Mouse (Mus musculus) inflammation-experienced regulatory T-cells, adult 6 months (primary cell): Measurements from ENCODE around the gene Glrx5. TPM values are rescaled to one million over a fixed set of nuclear protein-coding genes. Genes with fewer than 3 reads are reported as not detected.

Source experiments
- ATAC-seq: one replicate; pipeline ENCODE4 v1.8.0; 2017
- polyA plus RNA-seq, 3 experiments: library from polyadenylated mRNA; unstranded; fragments of 100-300 nt; shearing (Covaris generic); gene quantifications; one replicate each; pipeline ENCODE4 v1.2.1; 2017

Glrx5 gene
- polyA plus RNA-seq, 3 experiments from 2014 or later, result 4.0 to 6.9 (median 6.6) TPM

DNA sequence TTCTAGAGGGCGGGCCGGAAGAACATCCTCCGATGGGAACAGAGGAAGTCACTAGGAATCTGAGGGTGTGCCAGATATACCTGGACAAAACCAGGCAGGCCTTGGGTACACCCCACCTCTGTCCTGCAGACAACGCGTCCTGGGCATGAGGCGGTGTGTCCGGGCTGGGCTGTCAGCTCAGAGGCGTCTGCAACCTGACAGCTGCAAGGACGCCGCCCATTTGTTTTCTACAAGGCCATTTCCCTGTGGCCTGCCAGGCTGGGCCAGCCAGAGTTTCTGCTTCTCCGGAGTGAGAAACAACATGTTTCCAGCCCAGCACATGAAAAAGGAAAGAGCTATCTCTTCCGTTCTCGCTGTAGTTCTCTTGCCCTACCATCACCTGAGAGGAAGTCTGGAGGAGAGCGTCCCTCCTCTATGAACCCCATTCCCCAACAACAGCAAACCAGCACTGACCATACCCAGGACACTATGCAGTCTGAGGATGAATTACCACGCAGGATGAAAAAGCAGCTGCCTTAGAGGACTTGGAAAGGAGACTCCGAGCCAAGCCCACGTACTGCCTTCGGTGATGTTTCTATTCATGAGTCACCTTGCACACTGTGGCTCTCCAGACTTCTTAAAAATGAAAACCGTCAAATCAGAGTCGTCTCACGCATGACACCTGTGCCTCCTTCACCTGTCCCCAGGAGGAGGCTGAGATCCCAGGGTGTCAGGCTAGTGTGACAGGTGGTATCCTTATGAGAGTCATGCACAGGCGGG, 27.4 kb upstream of the Glrx5 start:
- ATAC-seq, result no peak

DNA sequence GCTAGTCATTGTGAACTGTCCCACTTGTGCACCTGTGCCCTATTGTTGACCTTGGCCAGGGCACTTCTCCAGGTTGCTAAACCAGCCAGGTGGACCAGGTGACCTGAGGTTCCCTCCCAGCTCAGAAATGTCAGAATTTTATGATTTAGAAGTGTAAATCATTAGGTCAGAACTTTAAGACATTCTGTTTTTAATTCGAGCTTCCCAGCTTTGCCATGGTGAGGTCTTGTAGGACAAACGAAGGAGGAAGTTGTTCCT, 26.8 kb upstream of the Glrx5 start:
- ATAC-seq, result no peak

- ATAC-seq, result no peak
Observed at GRCm38 (mm10) chr12:105008150-105008549, 24.3 kb upstream of the Glrx5 start.

DNA sequence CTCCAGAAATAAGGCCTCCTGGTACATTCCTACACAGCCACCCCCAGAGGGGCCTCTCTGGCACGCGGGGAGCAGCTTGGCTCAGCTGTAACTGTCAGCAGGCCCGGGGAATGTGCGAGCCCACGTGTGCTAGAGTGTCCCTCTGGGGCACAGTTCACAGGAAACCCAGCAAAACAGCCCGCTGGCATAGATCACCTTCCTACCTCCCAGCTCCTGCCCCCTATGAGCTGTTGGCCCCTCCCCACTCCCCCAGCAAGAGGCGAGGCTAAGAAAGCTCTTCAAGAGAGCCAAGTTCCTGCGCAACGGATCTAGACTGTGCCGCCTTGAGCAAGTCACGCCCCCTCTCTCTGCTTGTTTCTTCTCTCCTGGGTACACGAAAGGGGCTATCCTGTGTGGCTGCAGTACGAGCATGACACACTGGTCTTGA, 23.7 kb upstream of the Glrx5 start:
- peak; percentile 68 for ATAC-seq

- peak; percentile 38 for ATAC-seq
Observed at GRCm38 (mm10) chr12:105009370-105010212, 22.9 kb upstream of the Glrx5 start, which contains the start of gene Syne3. Gene Syne3, minus strand, starts transcription at chr12:105009809.

- ATAC-seq, result no peak
Observed at GRCm38 (mm10) chr12:105010213-105010790, 22.2 kb upstream of the Glrx5 start.

- no peak for ATAC-seq
Observed at GRCm38 (mm10) chr12:105011589-105011988, 20.9 kb upstream of the Glrx5 start.

GRCm38 (mm10) chr12:105012314-105012713, 20.2 kb upstream of the Glrx5 start:
- no peak for ATAC-seq

- ATAC-seq, result peak; percentile 77
Observed at GRCm38 (mm10) chr12:105013065-105013464, 19.4 kb upstream of the Glrx5 start.

- ATAC-seq, result no peak
Observed at GRCm38 (mm10) chr12:105016199-105016598, 16.3 kb upstream of the Glrx5 start.

GRCm38 (mm10) chr12:105016639-105017038, 15.8 kb upstream of the Glrx5 start:
- no peak for ATAC-seq

GRCm38 (mm10) chr12:105019359-105020219, 12.9 kb upstream of the Glrx5 start:
- ATAC-seq, result peak; percentile 52

GRCm38 (mm10) chr12:105021441-105022069, 10.9 kb upstream of the Glrx5 start:
- ATAC-seq, result peak; percentile 33

- ATAC-seq, result peak; percentile 34
Observed at GRCm38 (mm10) chr12:105022141-105022540, 10.3 kb upstream of the Glrx5 start.

DNA sequence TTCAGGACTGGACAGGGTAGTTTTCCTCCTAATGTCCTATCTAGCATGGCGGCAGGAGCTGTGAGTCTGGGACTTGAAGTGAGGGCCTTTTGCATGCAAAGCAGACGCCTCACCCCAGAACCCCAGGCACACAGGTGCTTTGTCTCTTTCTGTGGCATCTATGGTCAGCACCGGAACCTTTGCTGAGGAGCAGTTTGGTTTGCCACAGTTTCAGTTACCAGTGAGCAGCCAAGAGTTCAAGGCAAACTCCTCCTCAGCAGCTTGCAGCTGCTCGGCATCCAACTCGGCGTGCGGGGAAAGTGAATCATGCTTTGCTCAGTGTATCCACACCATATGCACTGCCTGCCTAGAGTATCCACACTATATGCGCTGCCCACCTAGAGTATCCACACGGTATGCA, 9.7 kb upstream of the Glrx5 start:
- ATAC-seq, result no peak

DNA sequence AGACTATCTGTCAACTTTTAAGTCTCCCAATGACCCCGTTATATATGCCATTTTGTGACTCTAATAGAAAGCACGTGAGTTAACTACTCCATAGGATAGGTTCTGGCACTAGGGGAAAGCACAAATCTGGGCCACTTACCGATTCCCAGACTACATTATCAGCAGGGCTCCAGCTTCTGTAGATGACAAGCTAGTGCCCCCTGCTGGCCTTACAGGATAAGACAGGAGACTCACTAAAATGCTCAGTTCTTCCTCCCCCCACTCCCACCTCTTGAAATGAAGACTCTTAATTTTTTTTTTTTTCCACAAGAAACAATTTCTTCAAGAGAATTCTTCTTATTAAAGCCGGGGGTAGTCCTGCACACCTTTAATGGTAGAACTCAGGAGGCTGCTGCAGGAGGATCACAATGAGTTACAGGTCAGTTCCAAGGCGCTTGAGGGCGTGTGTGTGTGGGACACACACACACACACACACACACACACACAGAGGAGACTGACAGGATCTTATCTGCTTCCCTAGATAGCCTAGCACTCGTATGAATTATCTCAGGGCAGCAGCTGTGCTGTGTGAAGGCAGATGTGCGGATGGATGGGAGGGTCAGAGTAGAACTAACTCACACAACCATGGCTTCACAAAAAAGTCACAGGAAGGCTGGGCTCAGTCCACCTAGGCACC, 7.1 kb upstream of the Glrx5 start:
- ATAC-seq, result peak; percentile 60

GRCm38 (mm10) chr12:105025947-105026586, 6.4 kb upstream of the Glrx5 start:
- ATAC-seq, result no peak

DNA sequence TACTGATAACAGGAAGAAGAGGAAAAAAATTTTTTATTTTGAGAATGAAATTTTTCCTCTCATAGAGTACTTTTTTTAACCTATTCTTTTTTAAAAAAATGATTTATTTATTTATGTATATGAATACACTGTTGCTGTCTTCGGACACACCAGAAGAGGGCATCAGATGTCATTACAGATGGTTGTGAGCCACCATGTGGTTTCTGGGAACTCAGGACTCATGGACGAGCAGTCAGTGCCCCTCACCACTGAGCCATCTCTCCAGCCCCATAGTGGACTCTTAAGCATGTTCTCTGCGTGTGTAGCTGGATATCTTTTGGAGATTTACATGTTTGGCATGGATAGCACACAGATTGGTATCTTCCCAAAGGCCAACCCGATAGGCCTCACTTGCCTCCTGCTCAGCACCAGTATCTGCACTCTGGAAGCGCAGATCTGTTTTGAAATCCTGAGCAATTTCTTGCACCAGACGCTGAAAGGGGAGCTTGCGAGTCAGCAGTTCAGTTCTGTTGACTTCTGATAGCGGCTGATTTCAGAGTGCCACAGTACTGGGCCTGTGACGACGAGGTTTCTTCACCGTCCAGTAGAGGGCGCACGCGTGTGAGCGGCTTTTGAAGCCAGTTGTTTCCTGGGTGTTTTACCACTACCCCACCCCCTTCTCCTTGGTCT, 5.0 kb upstream of the Glrx5 start:
- peak; percentile 26 for ATAC-seq

DNA sequence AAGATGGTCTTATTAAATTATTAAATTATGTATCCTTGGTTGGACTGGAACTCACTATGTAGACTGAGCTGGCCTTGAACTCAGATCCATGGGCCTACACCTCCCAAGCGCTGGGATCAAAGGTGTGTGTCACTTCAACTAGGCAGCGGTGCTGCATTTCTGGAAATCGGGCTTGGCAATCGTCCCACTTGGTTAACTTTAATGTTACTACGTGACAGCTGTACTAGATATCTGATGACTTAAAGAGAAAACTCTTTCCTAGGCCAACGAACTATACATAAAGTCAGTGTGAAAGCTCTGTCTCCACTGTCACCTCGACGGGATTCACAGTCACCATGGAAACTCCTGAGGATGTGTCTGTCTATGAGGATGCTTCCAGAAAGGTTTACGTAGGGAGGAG, 2.6 kb upstream of the Glrx5 start:
- ATAC-seq, result no peak
